Mouse (Mus musculus) limb, embryonic 12.5 days (tissue): ENCODE measurements around the gene Clrn3. TPM values are rescaled to one million over a fixed set of nuclear protein-coding genes. Genes with fewer than 3 reads are reported as not detected.
A peak's percentile ranks its signal among the peaks of the same experiment; 100 is the strongest.

Experiments used
- ATAC-seq: fragments of 200-750 bp; cut with Nextera tagmentation; 2 replicates; pipeline ENCODE4 v1.8.0; 2017; ENCODE audit warnings: low read depth, moderate TSS enrichment; ENCODE audit not compliant: insufficient number of reproducible peaks, insufficient read depth, low FRiP score, low TSS enrichment
- H3K27ac ChIP-seq: fragments of 300-500 bp; sonication (generic); 2 replicates; pipeline ENCODE4 v1.5.1; 2016; ENCODE audit warnings: mild to moderate bottlenecking, moderate library complexity
- H3K27me3 ChIP-seq: fragments of 300-500 bp; sonication (generic); 2 replicates; pipeline ENCODE4 v1.6.1; 2016; ENCODE audit warnings: mild to moderate bottlenecking, moderate library complexity
- H3K36me3 ChIP-seq: fragments of 300-500 bp; sonication (generic); 2 replicates; pipeline ENCODE4 v1.6.1; 2016; ENCODE audit warnings: mild to moderate bottlenecking, moderate library complexity
- H3K4me1 ChIP-seq: fragments of 300-500 bp; sonication (generic); replicated peaks from 2 replicates; pipeline ENCODE4 v1.6.1; 2016
- H3K4me2 ChIP-seq: fragments of 300-500 bp; sonication (generic); 2 replicates; pipeline ENCODE4 v1.6.1; 2016; ENCODE audit warnings: mild to moderate bottlenecking, moderate library complexity
- H3K4me3 ChIP-seq: fragments of 300-500 bp; sonication (generic); replicated peaks from 2 replicates; pipeline ENCODE4 v1.5.1; 2016; ENCODE audit warnings: mild to moderate bottlenecking
- H3K9ac ChIP-seq: fragments of 300-500 bp; sonication (generic); replicated peaks from 2 replicates; pipeline ENCODE4 v1.6.1; 2016; ENCODE audit warnings: mild to moderate bottlenecking, moderate library complexity
- H3K9me3 ChIP-seq: fragments of 300-500 bp; sonication (generic); 2 replicates; pipeline ENCODE4 v1.6.1; 2016; ENCODE audit warnings: mild to moderate bottlenecking, moderate library complexity
- WGBS: fragments of 180-500 bp; shearing (Covaris S2); methylation state at CpG from one replicate; pipeline ENCODE4 v1.1.7; 2016; 5-methylcytosine and 5-hydroxymethylcytosine counted together
- microRNA counts: library from miRNA; unstranded; fragments of <30 nt; microRNA quantifications from one replicate; lab custom pipeline; 2017
- microRNA-seq: library from miRNA; unstranded; fragments of <30 nt; microRNA quantifications from one replicate; pipeline ENCODE4, GENCODE M21; 2017
- polyA plus RNA-seq: library from polyadenylated mRNA; unstranded; fragments of >200 nt; fragmentation: Nextera tagmentation; extraction: Ambion mirVana; gene quantifications from 2 replicates; pipeline ENCODE4 v1.2.1, GENCODE M21; 2016

Clrn3 gene
- polyA plus RNA-seq, 1 experiment from 2014 or later, result not detected

DNA sequence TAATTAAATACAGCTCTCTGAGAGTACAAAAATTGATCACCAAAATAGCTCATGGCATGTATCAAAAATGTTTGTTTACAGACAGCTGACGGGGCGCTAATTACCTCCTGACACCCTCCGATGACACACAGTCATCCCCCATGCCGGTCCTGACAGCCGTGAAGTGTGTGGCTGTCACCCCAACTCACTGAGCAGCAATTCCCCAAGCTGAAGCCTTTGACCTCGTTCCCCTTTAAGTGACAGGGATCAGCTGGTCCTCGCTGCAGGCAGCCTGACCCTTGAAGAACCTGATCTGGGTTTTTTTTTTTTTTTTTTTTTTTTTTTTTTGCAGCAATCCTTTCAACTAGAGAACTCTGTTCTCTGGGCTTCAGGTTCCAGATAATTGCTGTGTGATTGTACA, 59.8 kb downstream of the Clrn3 start:
- Histone ChIP-seq H3K9ac (no peak overlapping the region), H3K36me3 (no peaks in the 10 kb centered on the region), H3K4me2 (no peak overlapping the region), H3K27ac (no peak overlapping the region), H3K9me3 (no peaks in the 10 kb centered on the region), H3K4me1 (peaks cover 4% of the 10 kb centered on the region), H3K27me3 (peaks cover 11% of the 10 kb centered on the region; the same call in 1 of the 2 replicates), H3K4me3 (no peak overlapping the region)
- WGBS, result 32% methylated on average over 7 of the region's 7 CpGs
- ATAC-seq, result no peak

GRCm38 (mm10) chr7:135465293-135465692, 63.2 kb downstream of the Clrn3 start:
- H3K4me2 ChIP-seq, result peak overlapping the region; percentile 31
- peaks cover 11% of the 10 kb centered on the region; the same call in 1 of the 2 replicates for H3K27me3 ChIP-seq
- H3K36me3 ChIP-seq, result no peaks in the 10 kb centered on the region
- peaks cover 4% of the 10 kb centered on the region for H3K4me1 ChIP-seq
- H3K9ac ChIP-seq, result no peak overlapping the region
- no peaks in the 10 kb centered on the region for H3K9me3 ChIP-seq
- H3K4me3 ChIP-seq, result no peak overlapping the region
- WGBS, result 31% methylated on average over 12 of the region's 12 CpGs
- no peak for ATAC-seq
- H3K27ac ChIP-seq, result no peak overlapping the region

- H3K4me3 ChIP-seq, result no peak overlapping the region
- no peak for ATAC-seq
- peaks cover 4% of the 10 kb centered on the region for H3K4me1 ChIP-seq
- no peak overlapping the region for H3K9ac ChIP-seq
- no peaks in the 10 kb centered on the region for H3K9me3 ChIP-seq
- peaks cover 11% of the 10 kb centered on the region; the same call in 1 of the 2 replicates for H3K27me3 ChIP-seq
- H3K36me3 ChIP-seq, result no peaks in the 10 kb centered on the region
- H3K27ac ChIP-seq, result no peak overlapping the region
- 45% methylated on average over 3 of the region's 3 CpGs for WGBS
- no peak overlapping the region for H3K4me2 ChIP-seq
These were observed 63.7 kb downstream of the Clrn3 start for GRCm38 (mm10) chr7:135464689-135465259.

MicroRNAs encoded within 50 kb of the gene (microRNA counts, 519-probe panel; counts per million panel counts)
- microRNA mmu-miR-1962 (lab: Ali Mortazavi, UCI), result not detected

Small RNA genes within 50 kb of the gene (microRNA-seq; reads per million reads assigned to microRNA genes)
- not detected for gene Mir1962

Other genes with a start within 250 kb of the Clrn3 start
- gene Foxi2, start 118.3 kb downstream of the Clrn3 start, polyA plus RNA-seq, result 0.36 and 0.68 TPM in 2 replicates
- gene Ptpre, start 8.8 kb upstream of the Clrn3 start, polyA plus RNA-seq, result 2.0 and 2.2 TPM in 2 replicates
- 50.5 and 51.2 TPM in 2 replicates for gene Mki67, start 187.7 kb upstream of the Clrn3 start, polyA plus RNA-seq